Mouse (Mus musculus) liver, embryonic 18 days (tissue): ENCODE results near the gene Serpina1e. TPM values are rescaled to one million over a fixed set of nuclear protein-coding genes. Genes with fewer than 3 reads are reported as not detected.

ENCODE experiments used
- polyA plus RNA-seq: library from polyadenylated mRNA; depleted of rRNA; stranded (reverse); fragments of >200 nt; gene quantifications from 2 replicates; pipeline ENCODE4 v1.2.3, GENCODE M21; 2012; rRNA removed

Gene Serpina1e
- 6,689 and 6,899 TPM in 2 replicates for polyA plus RNA-seq

DNA sequence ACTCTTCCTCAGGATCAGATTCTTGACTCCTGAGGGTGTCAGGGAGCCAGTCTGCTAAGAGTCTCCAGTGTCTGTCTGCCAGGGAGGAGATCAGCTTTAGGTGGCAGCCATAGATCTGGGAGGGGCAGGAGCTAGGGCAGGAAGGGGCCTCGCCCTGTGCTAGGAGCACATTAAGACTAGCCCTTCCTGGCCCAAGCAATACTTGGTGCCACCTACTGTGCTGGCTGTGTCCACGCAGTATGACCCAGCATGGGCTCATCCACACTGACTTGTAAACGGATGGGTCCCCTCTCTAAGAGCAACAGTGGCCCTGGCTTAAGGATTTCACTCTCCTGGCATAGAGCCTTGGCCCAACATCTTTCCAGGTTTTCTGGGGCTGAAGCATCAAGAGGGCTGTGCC lies at the start of gene Serpina1e:
Serpina1e (minus strand) TSS at position 178 of the 400 bp plus-strand sequence.

DNA sequence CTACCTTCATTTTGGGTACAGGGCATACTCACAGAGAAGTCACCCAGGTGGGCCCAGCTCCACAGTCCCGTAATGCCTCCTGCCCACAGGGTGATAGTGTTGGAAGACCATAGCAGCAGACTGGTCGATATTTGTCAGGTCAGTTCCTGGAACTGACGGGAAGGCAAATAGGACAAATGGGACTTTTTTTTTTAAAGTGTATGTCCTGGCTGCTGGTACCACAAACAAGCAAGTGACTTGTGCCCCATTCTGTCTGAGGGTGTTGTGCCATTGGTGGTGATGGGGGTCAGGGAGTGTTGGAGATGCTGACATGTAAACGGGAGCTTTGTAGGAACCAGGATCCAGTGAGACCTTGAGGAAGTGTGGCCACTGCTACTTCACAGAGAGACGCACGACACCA lies 31.1 kb upstream of the Serpina1e start, which contains the start of gene Serpina11:
Serpina11 (minus strand) TSS at position 101 of the 400 bp plus-strand sequence.

DNA sequence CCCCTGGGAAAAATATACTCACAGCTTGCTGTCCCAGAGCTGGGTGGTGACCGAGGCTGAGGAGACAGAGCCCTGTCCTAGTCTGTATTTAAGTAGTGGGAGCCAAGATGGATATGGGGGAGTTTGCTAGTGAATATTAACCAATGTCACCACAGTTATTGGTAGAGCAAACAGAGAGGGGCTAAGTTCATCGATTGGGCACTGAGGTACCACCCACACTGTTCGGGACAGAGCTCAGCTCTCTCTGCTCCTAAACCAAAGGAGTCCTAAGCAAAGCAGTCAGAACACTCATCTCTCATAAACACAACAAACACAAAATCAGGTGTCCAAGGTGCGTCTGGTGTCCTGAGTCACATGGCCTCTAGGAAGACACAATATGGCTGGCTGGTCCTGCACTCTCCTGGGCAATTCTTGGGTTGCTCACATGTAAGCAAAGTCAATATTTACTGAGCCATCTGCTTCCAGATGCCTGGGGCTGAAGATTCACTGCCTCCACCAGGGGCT lies 53.9 kb downstream of the Serpina1e start, which contains the start of gene Serpina1c:
Serpina1c (minus strand) TSS at position 51 of the 504 bp plus-strand sequence.

Other genes with a start within 250 kb of the Serpina1e start
- 1,315 and 1,572 TPM in 2 replicates for gene Serpina1d, start 185.4 kb downstream of the Serpina1e start, polyA plus RNA-seq
- gene Serpina1b, start 128.6 kb downstream of the Serpina1e start, polyA plus RNA-seq: 2,401 and 2,510 TPM in 2 replicates
- gene Serpina1a, start 95.4 kb downstream of the Serpina1e start, polyA plus RNA-seq: 2,492 and 2,846 TPM in 2 replicates
- gene Serpina1c, start 54.1 kb downstream of the Serpina1e start, polyA plus RNA-seq: 1,205 and 1,238 TPM in 2 replicates
- 184 and 214 TPM in 2 replicates for gene Serpina11, start 31.0 kb upstream of the Serpina1e start, polyA plus RNA-seq
- gene Serpina9, start 54.8 kb upstream of the Serpina1e start, polyA plus RNA-seq: 0.10 and 0.24 TPM in 2 replicates
- 0.16 and 0.20 TPM in 2 replicates for gene Serpina12, start 85.5 kb upstream of the Serpina1e start, polyA plus RNA-seq
- 6.0 and 6.1 TPM in 2 replicates for gene Serpina5, start 142.1 kb upstream of the Serpina1e start, polyA plus RNA-seq
- gene Serpina3a, start 153.7 kb upstream of the Serpina1e start, polyA plus RNA-seq: 0.11 and 0.13 TPM in 2 replicates
- gene Serpina3b, start 169.0 kb upstream of the Serpina1e start, polyA plus RNA-seq: 0.19 and 0.22 TPM in 2 replicates
- gene Serpina3c, start 194.9 kb upstream of the Serpina1e start, polyA plus RNA-seq: 0.05 and 0.07 TPM in 2 replicates